Mouse (Mus musculus): ENCODE data around the gene St8sia1.
A peak's percentile ranks its signal among the peaks of the same experiment; 100 is the strongest.

The St8sia1 gene

DNA sequence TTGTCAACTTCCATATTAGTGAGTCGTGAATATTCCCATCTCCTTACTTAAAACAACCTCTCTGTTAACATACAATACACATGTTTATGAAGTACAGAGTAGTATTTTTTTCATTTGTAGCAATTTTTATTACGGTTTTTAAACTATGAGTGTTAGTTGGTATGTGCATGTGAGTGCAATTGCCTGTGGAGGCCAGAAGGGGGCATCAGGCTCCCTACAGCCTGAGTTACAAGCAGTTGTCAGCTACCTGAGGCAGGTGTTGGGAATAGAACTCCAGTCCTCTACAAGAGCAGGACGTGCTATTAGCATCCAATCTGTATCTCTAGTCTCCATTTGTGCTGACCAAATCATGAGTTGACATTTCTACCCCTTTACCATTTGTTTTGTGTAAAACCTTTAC, 19.8 kb downstream of the St8sia1 start:
- no peak for DNase-seq (ENCODE audit: low read depth)

DNA sequence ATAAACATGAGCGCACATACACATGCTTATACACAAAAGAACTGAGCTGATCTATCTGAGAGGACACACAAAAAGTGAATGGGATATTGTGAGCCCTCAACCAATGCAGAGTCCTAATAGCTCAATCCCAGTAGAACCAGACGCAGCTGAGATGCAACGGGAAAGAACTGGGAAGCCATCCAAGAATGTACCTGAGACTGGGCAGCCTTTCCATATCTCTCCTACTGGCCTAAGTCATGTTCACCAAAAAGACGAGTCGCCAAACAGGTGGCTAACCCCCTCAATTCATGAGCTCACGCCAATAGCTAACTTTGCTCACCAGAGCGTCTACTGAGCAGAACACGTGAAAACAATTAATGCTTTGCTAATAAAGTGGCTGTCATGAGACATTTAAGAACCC, 20.8 kb downstream of the St8sia1 start:
- no peak for DNase-seq (ENCODE audit: low read depth)

DNA sequence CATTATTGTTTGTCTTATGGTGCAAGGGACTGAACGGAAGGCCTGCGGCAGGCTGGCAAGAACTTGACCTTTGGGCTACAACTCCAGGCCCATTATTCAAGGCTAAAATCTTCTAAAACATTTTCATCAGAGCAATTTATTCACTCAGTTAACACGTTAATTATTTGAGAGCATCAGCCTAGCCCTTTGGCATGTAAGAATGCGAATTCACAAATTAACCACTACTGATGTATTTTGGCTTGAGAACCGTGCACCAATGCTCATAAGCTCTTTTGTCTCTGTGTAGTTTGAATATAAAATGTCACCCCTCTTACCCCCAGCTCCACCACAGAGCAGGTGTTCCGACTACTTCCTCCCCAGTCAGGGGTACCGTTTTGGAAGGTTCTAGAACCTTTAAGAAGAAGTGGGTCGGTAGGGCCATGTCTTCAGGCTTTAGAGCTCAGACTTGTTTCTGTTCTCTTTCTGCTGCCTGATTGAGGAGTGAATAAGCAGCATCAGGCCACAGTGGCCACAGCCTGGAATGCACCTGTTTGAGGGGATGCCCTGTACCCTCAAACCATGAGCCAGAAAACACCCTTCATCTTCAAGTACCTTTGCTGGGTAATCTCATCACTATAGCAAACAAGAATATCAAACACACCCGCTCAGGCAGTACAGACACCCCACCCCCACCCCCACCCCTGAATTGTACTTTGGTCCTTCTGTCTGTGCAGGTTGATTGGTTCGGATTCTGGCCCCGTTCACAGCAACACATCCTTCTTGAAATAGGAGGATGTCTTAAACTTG, 22.5 kb downstream of the St8sia1 start:
- no peak for DNase-seq (ENCODE audit: low read depth)

DNA sequence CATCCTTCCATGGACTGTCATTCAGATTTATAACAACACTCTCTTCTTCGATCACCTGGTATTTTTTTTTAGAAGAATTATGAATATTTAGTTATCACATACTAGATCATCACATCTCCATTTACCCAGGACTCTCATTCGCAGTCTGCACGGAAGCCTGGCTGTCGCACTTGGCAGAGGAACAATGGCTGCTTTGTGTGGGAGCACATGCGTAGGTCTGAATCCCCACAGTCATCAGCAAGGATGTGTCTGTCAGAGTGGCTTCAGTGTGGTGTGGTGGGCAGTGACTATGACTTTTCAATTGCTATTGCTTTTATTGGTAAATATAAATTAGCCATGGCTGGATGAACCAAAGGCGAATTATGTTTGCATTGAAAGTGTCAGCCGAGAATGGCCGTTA, 23.2 kb downstream of the St8sia1 start:
- no peak for DNase-seq (ENCODE audit: low read depth)

DNA sequence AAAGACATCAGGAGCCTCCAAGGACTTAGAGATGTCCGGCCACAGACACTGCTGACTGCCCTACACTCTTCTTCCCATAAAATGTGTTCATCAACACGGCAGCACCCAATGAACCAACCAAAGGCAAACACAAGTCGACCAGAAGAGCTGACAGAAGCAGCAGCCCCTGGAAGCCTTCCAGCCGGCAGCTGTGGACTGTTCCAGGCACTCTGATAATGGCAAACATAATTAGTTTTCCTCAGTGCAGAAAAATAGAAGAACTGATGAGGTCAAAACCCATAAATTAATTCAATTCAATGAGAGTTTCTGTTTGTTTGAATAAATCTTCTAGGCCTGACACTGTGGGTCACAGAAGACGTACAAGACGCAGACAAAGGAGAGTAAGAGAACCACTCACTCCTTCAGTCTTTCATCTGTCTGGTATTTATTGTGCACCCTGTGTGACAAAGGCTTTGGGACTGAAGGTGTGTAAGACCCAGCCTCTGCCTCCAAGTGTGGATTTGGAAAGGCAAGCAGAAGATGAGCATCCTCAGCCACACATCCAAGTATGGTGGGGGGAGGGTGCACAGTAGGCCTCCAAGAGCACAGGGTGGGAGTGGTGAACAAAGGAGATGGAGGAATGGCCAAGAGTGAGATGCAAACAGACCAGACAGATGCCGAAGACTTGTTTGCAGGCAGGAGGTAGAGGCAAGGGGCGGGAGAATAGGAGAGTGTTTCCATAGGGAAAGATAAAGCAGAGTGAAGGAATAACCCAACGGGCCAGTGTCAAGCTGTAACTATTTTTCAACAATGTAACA, 25.5 kb downstream of the St8sia1 start:
- DNase-seq (ENCODE audit: low read depth): no peak

DNA sequence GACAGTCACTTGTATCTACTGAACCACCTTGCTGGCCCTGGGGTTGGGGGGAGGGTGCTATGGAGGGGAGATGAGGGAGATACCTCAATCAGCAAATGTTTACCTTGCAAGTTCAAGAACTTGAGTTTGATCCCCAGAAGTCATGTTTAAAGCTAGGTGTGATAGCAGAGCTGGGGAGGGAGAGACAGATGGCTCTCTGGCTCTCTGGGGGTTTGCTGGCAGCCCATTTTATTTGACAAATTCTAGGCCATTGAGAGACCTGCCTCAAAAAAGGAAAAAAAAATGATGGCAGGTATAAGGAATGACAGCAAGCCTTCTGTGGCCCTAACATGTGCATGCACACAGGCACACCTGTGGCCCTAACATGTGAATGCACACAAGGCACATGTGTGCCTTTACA, 26.2 kb downstream of the St8sia1 start:
- no peak for DNase-seq (ENCODE audit: low read depth)

DNA sequence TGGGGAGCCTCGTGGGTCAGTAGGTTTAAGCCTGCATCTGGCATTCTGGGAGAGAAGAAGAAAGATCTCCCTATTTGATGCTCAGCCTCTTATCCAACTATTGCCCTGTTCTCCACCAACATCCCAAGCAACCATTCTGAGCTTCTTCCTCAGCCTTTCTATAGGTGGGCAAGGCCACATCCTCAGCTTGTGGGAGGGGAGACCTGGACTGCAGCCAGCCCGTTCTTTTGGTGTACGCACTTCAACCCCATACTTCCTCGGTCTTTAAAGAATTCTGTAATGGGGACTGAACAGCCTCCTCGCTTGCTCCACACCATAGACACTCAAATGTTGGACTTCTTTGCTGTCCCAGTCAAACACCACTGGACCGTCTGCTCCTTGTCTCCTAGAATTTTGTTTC, 31.7 kb downstream of the St8sia1 start:
- DNase-seq (ENCODE audit: low read depth): no peak

DNA sequence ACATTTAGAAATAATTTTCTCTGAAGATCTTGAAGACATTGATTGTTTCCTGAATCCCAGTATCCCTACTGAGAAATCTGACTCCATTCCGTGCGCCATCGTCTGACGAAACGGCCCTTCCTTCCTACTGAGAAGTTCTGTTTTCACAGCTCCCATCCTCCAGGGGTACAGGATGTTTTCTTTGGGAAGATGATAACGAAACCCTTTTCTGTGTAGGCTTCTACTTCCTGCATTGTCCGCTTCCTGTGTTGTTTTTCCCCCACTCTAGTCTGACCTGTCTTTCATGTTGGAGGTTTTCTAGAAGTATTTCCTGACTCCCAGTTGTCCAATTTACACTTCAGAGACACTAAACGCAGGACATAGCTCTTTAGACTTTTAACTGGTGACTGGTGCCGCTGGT, 32.1 kb downstream of the St8sia1 start:
- DNase-seq (ENCODE audit: low read depth): no peak

DNA sequence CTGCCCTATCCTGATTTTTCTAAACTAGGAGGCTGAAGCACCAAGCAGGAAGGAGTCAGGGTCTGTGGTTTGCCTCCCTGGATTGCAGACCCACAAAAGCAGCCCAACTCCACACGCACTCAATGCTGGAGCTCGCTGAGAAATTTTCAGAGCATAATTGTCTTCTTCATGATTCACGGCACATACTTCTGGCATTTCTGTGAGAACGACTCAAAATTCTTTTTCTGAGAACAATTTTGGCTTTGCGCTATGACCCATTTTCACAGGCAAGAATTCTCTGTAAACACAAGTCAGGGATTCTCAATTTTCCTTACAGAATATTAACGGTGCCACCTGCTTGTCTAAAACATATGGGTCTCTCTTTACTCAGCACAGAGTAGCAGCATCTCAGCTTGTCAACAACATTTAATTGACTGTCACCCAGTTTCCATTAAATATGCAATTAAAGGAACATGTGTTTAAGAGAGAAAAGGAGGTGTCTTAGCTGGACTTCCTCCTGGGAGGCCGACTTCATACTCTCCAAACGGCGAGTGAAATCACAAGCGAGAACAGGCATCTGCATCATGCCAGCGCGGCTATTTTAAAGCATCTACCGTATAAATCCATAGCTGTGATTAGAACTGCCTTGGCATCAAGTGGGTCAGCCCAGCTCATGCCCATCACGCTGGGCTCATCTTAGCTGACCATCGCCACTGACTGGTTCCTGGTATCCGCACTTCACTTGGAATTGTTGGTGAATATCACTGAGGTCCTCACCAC, 35.5 kb downstream of the St8sia1 start:
- DNase-seq (ENCODE audit: low read depth): no peak

DNA sequence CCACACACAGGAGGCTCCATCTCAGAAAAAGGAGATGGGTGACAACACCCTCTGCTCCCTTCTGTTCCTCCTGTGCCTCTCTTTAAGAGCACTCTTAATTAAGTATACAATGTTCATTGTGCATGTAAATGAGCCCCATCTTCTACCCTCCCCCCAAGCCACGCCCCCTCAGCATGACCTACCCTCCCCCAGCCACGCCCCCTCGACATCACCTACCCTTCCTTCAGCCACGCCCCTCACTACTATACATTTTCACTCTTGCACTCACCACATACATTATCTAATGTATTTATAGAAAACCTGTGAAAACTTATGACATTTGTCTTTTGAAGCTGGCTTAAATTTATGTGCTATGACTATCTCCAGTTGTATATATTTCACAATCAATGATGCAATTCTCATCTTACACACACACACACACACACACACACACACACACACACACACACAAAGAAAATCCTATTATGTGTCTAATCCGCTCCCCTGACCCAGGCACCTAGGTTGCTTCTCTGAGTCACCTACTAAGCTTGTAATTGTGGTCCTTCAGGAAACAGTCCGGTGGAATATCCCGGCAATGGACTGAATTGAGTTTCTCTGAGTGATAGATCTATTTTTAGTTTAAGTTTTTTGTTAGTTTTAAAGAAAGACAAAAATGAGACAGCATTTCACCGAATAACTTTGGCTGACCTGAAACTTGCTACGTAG, 37.2 kb downstream of the St8sia1 start:
- DNase-seq (ENCODE audit: low read depth): peak; percentile 53

DNA sequence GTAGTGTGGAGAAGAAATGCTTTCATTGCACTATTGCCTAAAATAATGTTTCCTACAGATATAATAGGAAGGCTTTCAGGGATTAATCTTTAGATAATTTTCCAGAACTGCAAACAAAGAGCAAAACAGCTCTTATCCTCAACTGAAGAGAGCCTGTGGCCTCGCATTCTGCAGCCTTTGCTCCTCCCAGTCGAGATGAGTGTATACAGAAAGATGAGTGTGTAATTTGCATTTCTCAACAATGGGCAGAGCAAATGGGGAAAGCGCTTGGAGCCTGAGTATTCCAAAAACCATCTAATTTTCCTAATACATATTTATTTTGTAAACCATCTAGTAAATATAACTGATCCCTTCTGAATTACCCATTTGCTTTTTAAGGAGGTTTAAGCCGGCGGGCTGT, 38.3 kb downstream of the St8sia1 start:
- DNase-seq (ENCODE audit: low read depth): no peak

DNA sequence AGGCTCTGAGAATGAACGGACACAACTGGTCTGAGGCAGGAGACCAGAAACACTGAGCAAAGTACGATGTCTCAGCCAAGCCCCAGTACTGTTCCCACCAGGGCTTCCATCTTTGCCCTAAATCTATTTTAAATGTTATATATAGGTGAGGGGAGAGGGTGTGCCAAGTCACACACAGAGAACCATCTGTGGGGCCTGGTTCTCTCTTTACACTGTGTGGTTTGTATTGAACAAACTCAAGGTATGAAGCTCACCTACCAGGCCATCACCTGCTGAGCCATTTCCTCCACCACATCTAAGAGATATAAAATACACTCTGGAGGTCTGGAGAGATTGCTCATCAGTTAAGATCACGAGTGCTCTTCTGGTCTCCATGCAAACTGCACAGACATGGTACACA, 38.9 kb downstream of the St8sia1 start:
- DNase-seq (ENCODE audit: low read depth): no peak

DNA sequence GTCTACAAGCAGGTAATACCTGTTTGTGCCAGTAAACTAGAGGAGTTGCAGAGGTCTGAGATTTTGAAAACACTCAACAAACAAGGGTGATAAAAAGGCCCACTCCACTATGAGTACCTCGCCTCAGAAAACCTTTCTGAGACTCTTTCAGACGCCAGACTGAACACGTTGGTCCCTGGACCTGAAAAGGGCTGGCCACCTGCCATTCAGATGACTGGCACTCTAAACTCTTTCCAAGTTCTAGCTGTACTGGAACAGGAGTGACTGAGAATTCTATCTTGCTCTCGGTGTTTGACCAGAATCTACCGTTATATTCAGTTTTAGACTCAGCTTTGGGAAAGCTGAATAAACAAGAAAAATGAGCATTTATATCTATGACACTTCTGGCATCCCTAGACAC, 43.4 kb downstream of the St8sia1 start:
- no peak for DNase-seq (ENCODE audit: low read depth)

DNA sequence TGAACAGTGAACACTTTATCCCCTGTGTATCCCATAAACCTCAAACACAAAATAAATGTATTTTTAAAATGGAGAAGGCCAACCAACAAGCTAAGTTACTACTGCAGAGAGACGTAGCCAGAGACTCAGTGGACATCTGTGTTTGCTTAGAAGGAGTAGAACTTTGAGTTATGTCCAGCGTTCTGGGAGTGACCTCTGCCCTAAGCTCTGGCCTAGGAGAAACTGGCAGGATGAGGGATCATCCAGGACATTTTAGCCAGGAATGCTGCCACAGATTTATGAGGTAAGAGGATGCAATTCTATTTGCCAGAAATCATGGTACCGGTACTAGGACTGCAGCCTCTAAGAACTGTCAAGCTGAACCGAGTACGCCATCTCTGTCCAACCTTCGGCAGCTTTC, 45.6 kb downstream of the St8sia1 start:
- DNase-seq (ENCODE audit: low read depth): no peak

DNA sequence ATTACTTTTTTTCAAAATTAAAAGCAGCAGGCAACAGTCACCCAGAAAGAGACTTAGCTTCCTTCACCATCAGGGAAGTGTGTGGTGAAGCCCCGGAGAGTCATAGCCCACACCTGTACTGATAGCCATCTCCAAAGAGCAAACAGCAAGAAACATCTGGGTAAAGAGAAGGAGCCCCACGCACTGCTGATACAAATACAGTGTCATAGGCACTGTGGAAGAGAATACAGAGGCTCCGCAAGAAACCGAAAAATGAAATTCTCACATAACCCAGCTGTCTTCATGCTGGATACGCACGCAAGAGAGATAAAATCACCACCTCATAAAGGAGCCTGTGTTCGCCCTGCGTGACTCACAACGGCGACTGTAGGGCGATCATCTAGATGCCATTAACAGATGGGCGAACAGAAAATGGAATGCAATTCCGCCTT, 46.8 kb downstream of the St8sia1 start:
- DNase-seq (ENCODE audit: low read depth): no peak

DNA sequence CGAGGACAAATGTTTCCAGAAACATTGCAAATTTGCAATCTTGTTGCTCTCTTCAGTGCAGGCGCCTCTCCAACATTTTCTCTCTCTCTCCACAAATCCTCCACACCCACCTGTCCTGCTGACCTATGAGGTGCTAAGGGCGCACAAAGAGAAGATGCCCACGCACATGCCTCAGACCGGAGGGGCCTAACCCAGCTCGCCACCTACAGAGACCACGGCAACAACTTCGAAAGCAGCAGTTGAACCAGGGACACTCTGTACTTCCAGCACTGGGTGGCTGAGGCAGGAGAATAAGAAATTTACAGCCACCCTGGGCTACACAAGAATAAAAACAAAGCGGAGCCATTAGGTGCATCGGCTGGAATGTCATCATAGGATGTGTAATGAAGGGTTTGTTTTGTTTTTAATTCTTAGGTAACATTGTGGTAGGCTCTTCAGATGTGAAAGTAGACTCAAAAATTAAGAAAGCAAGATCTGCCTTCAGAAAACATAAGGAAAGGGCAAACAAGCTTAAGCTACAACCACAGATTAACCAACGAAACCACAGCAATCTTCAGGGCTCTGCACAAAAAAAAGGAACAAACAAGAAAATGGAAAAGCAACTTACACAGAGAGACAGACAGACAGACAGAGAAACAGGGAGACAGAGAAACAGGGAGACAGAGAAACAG, 47.8 kb downstream of the St8sia1 start:
- DNase-seq (ENCODE audit: low read depth): no peak

DNA sequence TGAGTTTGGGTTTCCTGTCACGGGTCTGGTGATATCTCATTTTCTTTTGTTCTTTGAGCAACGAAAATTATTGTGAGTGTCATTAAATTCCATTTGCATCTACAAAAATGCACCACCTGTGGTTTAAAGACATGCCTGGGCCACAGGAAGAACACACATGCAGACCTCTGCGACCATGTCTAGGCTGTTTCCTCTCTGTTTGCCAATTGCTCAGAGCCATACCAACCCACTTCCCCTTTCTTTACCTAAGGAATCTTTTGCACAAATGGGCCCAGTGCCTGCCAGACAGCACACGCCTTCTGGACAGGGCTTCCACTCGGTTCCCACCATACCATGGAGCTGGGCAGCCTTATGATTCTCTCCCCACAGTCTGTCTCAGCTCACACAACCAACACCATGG, 48.8 kb downstream of the St8sia1 start:
- DNase-seq (ENCODE audit: low read depth): no peak

DNA sequence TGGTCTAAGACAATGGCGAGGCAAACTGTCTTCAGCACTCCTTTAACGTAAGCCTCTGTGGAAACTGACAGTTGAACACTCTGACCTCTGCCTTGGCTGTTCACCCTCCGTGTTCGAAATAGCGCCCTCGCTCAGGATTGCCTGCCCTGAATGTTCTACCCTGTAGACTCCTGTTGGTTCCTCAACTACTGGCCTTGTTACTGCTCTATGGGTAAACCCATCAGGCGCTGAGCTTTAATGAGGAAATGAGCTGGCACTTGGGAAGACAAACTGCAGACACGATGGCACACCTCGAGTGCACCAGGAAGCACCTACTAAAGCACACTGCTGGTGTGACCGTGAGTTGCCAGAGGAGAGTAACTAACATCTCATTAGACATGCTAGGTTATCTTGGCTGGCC, 49.6 kb downstream of the St8sia1 start:
- no peak for DNase-seq (ENCODE audit: low read depth)

DNA sequence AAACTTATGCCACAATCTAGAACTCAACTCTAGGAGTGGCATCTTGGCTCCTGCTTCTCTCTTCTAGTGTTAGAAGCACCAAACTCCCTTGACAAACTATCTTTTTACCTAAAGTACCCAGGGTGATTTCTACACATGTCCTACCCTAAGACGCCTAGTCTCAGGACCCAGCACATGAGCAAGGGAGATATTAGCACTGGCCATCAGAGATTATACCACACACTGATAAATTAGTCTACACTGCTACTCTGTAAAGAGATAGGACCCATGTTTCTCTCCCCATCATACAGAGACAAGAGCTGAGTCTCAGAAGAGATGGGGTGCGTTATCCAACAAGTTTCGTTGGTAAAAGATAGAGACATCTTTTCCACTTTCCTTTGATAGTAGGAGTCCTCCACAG, 53.0 kb downstream of the St8sia1 start:
- DNase-seq (ENCODE audit: low read depth): no peak

DNA sequence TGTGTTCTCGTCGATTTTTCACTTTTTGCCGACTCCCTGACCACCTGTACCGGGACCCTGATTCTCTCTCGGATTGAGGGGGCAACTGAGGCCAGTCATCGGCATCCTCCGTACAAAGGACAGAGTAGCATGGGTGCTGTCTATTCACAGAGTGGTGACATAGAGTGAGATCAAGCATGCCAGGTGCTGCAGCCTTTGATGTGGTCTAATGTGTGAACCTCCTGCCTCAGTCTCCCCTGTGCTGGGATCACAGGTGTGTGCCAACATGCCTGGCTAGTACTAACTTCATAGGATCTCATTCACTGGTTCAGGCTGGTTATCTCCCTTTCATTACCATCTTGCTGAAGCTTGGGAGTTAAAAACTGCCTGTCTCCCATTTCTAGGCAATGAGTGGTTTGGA, 53.5 kb downstream of the St8sia1 start:
- DNase-seq (ENCODE audit: low read depth): no peak

DNA sequence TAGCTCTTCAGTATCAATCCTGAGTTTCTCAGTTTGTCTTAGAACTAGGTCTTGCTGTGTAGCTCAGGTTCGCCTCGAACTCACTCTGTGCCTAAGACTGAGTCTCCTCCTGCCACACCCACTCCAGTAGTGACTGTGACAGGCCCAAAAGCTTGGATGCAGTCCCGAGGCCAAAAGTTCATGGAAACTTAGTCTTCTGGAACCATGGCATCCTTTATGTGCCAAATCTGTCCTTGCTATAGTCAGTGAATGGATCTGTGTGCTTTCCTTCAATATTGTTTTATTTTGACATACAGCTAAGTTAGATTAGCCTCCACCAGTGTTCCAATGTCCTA, 54.5 kb downstream of the St8sia1 start:
- DNase-seq (ENCODE audit: low read depth): no peak

All from NIH3T3 (cell line).